Mouse (Mus musculus) forebrain, postnatal 0 days (tissue): ENCODE data around the gene Wdr27. TPM values are rescaled to one million over a fixed set of nuclear protein-coding genes. Genes with fewer than 3 reads are reported as not detected.
"Not testable (repeated sequence)": the region's sequence is repeated elsewhere in the genome, so short reads cannot be mapped to it uniquely, and the experiment has no call there.

Source experiments
- ATAC-seq: fragments of 200-750 bp; cut with Nextera tagmentation; 2 replicates; pipeline ENCODE4 v1.8.0; 2017; ENCODE audit warnings: mild to moderate bottlenecking, moderate library complexity
- DNase-seq: peaks from one replicate; pipeline ENCODE4 v3.0.0-alpha.2; 2015
- H3K27ac ChIP-seq: fragments of 300-500 bp; sonication (generic); 2 replicates; pipeline ENCODE4 v1.5.1; 2014; ENCODE audit warnings: low read depth, mild to moderate bottlenecking, antibody characterized with exemption, low read length, moderate library complexity, mixed read lengths
- H3K27me3 ChIP-seq: fragments of 300-500 bp; sonication (generic); 2 replicates; pipeline ENCODE4 v1.6.1; 2014; ENCODE audit warnings: mild to moderate bottlenecking, low read length, mixed read lengths; ENCODE audit not compliant: insufficient read depth
- H3K36me3 ChIP-seq: fragments of 300-500 bp; sonication (generic); 2 replicates; pipeline ENCODE4 v1.6.1; 2014; ENCODE audit warnings: mild to moderate bottlenecking, moderate library complexity; ENCODE audit not compliant: insufficient read depth
- H3K4me1 ChIP-seq: fragments of 300-500 bp; sonication (generic); 2 replicates; pipeline ENCODE4 v1.6.1; 2014; ENCODE audit warnings: antibody characterized with exemption; ENCODE audit not compliant: insufficient read depth
- H3K4me2 ChIP-seq: fragments of 300-500 bp; sonication (generic); 2 replicates; pipeline ENCODE4 v1.6.1; 2014; ENCODE audit warnings: low read depth, mild to moderate bottlenecking, moderate library complexity
- H3K4me3 ChIP-seq: fragments of 300-500 bp; sonication (generic); 2 replicates; pipeline ENCODE4 v1.5.1; 2014; ENCODE audit warnings: low read depth, low read length, mixed read lengths
- H3K9ac ChIP-seq: fragments of 300-500 bp; sonication (generic); 2 replicates; pipeline ENCODE4 v1.6.1; 2014; ENCODE audit warnings: mild to moderate bottlenecking
- H3K9me3 ChIP-seq: fragments of 300-500 bp; sonication (generic); 2 replicates; pipeline ENCODE4 v1.6.1; 2016; ENCODE audit warnings: low read length
- CTCF ChIP-seq: sonication (generic); IDR thresholded peaks from 2 replicates; pipeline ENCODE4 v1.5.1; 2016; ENCODE audit warnings: antibody characterized with exemption, control low read depth, low read depth
- WGBS: fragments of 180-500 bp; shearing (Covaris S2); extraction: QIAGEN DNeasy Blood & Tissue Kit; methylation state at CpG from one replicate; pipeline ENCODE4 v1.1.7; 2014; 5-methylcytosine and 5-hydroxymethylcytosine counted together
- polyA plus RNA-seq: library from polyadenylated mRNA; unstranded; fragments of >200 nt; fragmentation: Nextera tagmentation; extraction: Ambion mirVana; gene quantifications from 2 replicates; pipeline ENCODE4 v1.2.1, GENCODE M21; 2015
- total RNA-seq: library from RNA; depleted of rRNA; stranded (reverse); fragments of >200 nt; gene quantifications from 2 replicates; pipeline ENCODE4 v1.2.3, GENCODE M21; 2014

The Wdr27 gene
- total and polyA plus RNA-seq, 2 experiments from 2014 or later = 1.6 to 9.5 TPM

- DNase-seq (no peak), ATAC-seq (peak; percentile 9; the same call in 1 of the 2 replicates)
- H3K4me1 ChIP-seq = peaks cover 6% of the 10 kb centered on the region
- no peaks in the 10 kb centered on the region for H3K9me3 ChIP-seq
- H3K36me3 ChIP-seq = no peaks in the 10 kb centered on the region; the same call in 1 of the 2 replicates
- peak overlapping the region; percentile 63; the same call in 1 of the 2 replicates for H3K9ac ChIP-seq
- H3K27me3 ChIP-seq = no peaks in the 10 kb centered on the region
- H3K4me2 ChIP-seq = peak overlapping the region; percentile 98
- under 1% methylated on average over 19 of the region's 23 CpGs for WGBS
- peak overlapping the region; percentile 54 for H3K4me3 ChIP-seq
- no peak for TF ChIP-seq CTCF
- no peak overlapping the region for H3K27ac ChIP-seq
Measured at GRCm38 (mm10) chr17:14960520-14960919, 17.6 kb upstream of the Wdr27 start.

- H3K9ac ChIP-seq = no peak overlapping the region
- H3K4me2 ChIP-seq = peak overlapping the region; percentile 47
- H3K4me1 ChIP-seq = peaks cover 6% of the 10 kb centered on the region
- no peaks in the 10 kb centered on the region; the same call in 1 of the 2 replicates for H3K36me3 ChIP-seq
- H3K27me3 ChIP-seq = no peaks in the 10 kb centered on the region
- 10% methylated on average over 3 of the region's 3 CpGs for WGBS
- H3K27ac ChIP-seq = no peak overlapping the region
- 0 out of 2 replicates have a peak overlapping the region, but pooled peaks have one; percentile 20 for H3K4me3 ChIP-seq
- no peaks in the 10 kb centered on the region for H3K9me3 ChIP-seq
- no peak for ATAC-seq
- no peak for TF ChIP-seq CTCF
- no peak for DNase-seq
Measured at GRCm38 (mm10) chr17:14959979-14960378, 17.0 kb upstream of the Wdr27 start.

- no peak for DNase-seq
- Histone ChIP-seq H3K4me1 (peaks cover 6% of the 10 kb centered on the region), H3K4me2 (no peak overlapping the region), H3K4me3 (no peak overlapping the region), H3K9me3 (no peaks in the 10 kb centered on the region), H3K27me3 (no peaks in the 10 kb centered on the region), H3K36me3 (peaks cover 9% of the 10 kb centered on the region), H3K27ac (no peak overlapping the region), H3K9ac (no peak overlapping the region)
- no peak for TF ChIP-seq CTCF
- 90% methylated on average over 5 of the region's 5 CpGs for WGBS
- no peak for ATAC-seq
Measured at GRCm38 (mm10) chr17:14958686-14959327, 15.8 kb upstream of the Wdr27 start.

- Histone ChIP-seq H3K9me3 (no peaks in the 10 kb centered on the region), H3K27me3 (no peaks in the 10 kb centered on the region), H3K36me3 (peaks cover 37% of the 10 kb centered on the region), H3K9ac (no peak overlapping the region), H3K4me3 (no peak overlapping the region), H3K27ac (no peak overlapping the region), H3K4me1 (no peaks in the 10 kb centered on the region), H3K4me2 (no peak overlapping the region)
- 97% methylated on average over 8 of the region's 8 CpGs for WGBS
- ATAC-seq (no peak), DNase-seq (no peak)
- no peak for TF ChIP-seq CTCF
Measured at GRCm38 (mm10) chr17:14953452-14953851, 10.5 kb upstream of the Wdr27 start.

GRCm38 (mm10) chr17:14949161-14949827 is 6.3 kb upstream of the Wdr27 start:
- Histone ChIP-seq H3K4me1 (peaks cover under 1% of the 10 kb centered on the region; the same call in 1 of the 2 replicates), H3K27me3 (no peaks in the 10 kb centered on the region), H3K4me3 (no peak overlapping the region), H3K9ac (no peak overlapping the region), H3K27ac (no peak overlapping the region), H3K36me3 (peaks cover 42% of the 10 kb centered on the region), H3K4me2 (no peak overlapping the region), H3K9me3 (no peaks in the 10 kb centered on the region)
- TF ChIP-seq CTCF = no peak
- ATAC-seq (no peak), DNase-seq (no peak)
- whole genome bisulfite sequencing = 83% methylated on average over 7 of the region's 7 CpGs

GRCm38 (mm10) chr17:14944551-14944950 is 1.6 kb upstream of the Wdr27 start:
- no peak overlapping the region for H3K27ac ChIP-seq
- H3K36me3 ChIP-seq = peaks cover 16% of the 10 kb centered on the region
- ATAC-seq (no peak), DNase-seq (no peak)
- TF ChIP-seq CTCF = no peak
- no peak overlapping the region for H3K4me2 ChIP-seq
- no peak overlapping the region for H3K4me3 ChIP-seq
- peaks cover 12% of the 10 kb centered on the region for H3K4me1 ChIP-seq
- no peaks in the 10 kb centered on the region for H3K27me3 ChIP-seq
- H3K9me3 ChIP-seq = no peaks in the 10 kb centered on the region
- WGBS = 89% methylated on average over 1 of the region's 1 CpGs
- H3K9ac ChIP-seq = no peak overlapping the region

GRCm38 (mm10) chr17:14943729-14944059 is 736 bp upstream of the Wdr27 start:
- Histone ChIP-seq H3K9ac (peak overlapping the region; percentile 88), H3K36me3 (peaks cover 11% of the 10 kb centered on the region), H3K27ac (peak overlapping the region; percentile 85), H3K4me3 (peak overlapping the region; percentile 94), H3K9me3 (no peaks in the 10 kb centered on the region), H3K27me3 (no peaks in the 10 kb centered on the region), H3K4me2 (peak overlapping the region; percentile 95), H3K4me1 (peaks cover 12% of the 10 kb centered on the region)
- TF ChIP-seq CTCF = no peak
- ATAC-seq = no peak
- peak; percentile 5 for DNase-seq
- WGBS = 19% methylated on average over 16 of the region's 16 CpGs

GRCm38 (mm10) chr17:14942181-14942580 is 777 bp downstream of the Wdr27 start:
- not testable (repeated sequence) for ATAC-seq

More at GRCm38 (mm10) chr17:14942181-14942580, 777 bp downstream of the Wdr27 start:
- not testable (repeated sequence) for H3K27ac ChIP-seq, H3K36me3 ChIP-seq, H3K9me3 ChIP-seq, DNase-seq, H3K27me3 ChIP-seq
- Histone ChIP-seq H3K4me1 (peaks cover 12% of the 10 kb centered on the region), H3K4me3 (peak overlapping the region; percentile 94), H3K9ac (peak overlapping the region; percentile 88), H3K4me2 (peak overlapping the region; percentile 95)
- WGBS = 61% methylated on average over 6 of the region's 6 CpGs
